Mouse (Mus musculus) ES-Bruce4 (cell line): ENCODE results near the gene Limd2.

Experiments used
- CTCF ChIP-seq: IDR thresholded peaks from one replicate; pipeline ENCODE4 v1.8.1; 2011; ENCODE audit warnings: low read depth, low read length
- POLR2A ChIP-seq: IDR thresholded peaks from one replicate; pipeline ENCODE4 v1.8.1; 2011; ENCODE audit warnings: low read length; ENCODE audit not compliant: insufficient read depth

DNA sequence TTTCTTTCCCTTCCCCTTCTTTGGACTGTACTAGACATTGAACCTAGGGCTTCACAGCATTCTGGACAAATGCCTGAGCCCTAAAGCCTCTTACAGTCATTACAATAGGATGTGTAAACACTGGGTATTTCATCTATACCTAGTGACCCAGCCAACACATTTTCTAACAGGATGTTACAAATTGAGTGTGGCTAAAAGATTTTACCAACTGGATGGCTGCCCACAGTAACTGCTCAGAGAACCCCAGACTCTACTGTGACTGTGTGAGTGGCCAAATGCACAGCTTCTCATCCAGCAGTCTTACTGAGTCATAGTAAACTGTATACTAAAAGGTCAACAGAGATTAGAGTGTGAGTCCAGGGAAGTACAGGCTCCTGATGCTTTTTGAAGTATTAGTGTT is 34.7 kb upstream of the Limd2 start:
- TF ChIP-seq POLR2A (no peak), CTCF (no peak)
